Mouse (Mus musculus) heart, adult 8-10 months (tissue): Measurements from ENCODE around the gene Xndc1. TPM values are rescaled to one million over a fixed set of nuclear protein-coding genes. Genes with fewer than 3 reads are reported as not detected.

Experiments used
- total RNA-seq, 4 experiments: library from RNA; stranded (reverse); gene quantifications; 2 replicates each; pipeline ENCODE4 v1.2.4; 2022

Xndc1 gene
- total RNA-seq, 4 experiments from 2014 or later: 4.9 to 8.4 (median 6.2) TPM

Other genes with a start within 250 kb of the Xndc1 start
- under 1 TPM in 2 of 4 experiments, not detected in 2; 0.22 to 0.37 TPM for gene Phox2a, start 247.2 kb upstream of the Xndc1 start, total RNA-seq
- 100 to 1,000 TPM; 174 to 207 (median 187) TPM for gene Inppl1, start 227.3 kb upstream of the Xndc1 start, total RNA-seq
- 1 to 10 TPM; 3.1 to 5.9 (median 4.3) TPM for gene Folr2, start 208.3 kb upstream of the Xndc1 start, total RNA-seq
- gene Anapc15, start 201.8 kb upstream of the Xndc1 start, total RNA-seq: 10 to 100 TPM; 20.8 to 26.8 (median 24.9) TPM
- gene Folr1, start 194.7 kb upstream of the Xndc1 start, total RNA-seq: under 1 TPM in 1 of 4 experiments, not detected in 3; 0.44 TPM
- 100 to 1,000 TPM; 119 to 133 (median 122) TPM for gene Lamtor1, start 159.6 kb upstream of the Xndc1 start, total RNA-seq
- gene Tomt, start 159.2 kb upstream of the Xndc1 start, total RNA-seq: not detected
- 1 to 10 TPM; 4.3 to 6.2 (median 5.4) TPM for gene Lrrc51, start 131.6 kb upstream of the Xndc1 start, total RNA-seq
- gene Numa1, start 131.4 kb upstream of the Xndc1 start, total RNA-seq: 100 to 1,000 TPM in 2 of 4 experiments, 10 to 100 TPM in 2; 90.6 to 103 (median 98.5) TPM
- 10 to 100 TPM in 2 of 4 experiments, 1 to 10 TPM in 2; 7.1 to 15.8 (median 9.8) TPM for gene Il18bp, start 46.8 kb upstream of the Xndc1 start, total RNA-seq
- gene Rnf121, start within 50 bp of the Xndc1 start, total RNA-seq: 10 to 100 TPM; 19.4 to 25.8 (median 22.5) TPM
- 1 to 10 TPM in 2 of 4 experiments, under 1 TPM in 2; 0.47 to 1.1 (median 0.82) TPM for gene Xntrpc, start 202 bp downstream of the Xndc1 start, total RNA-seq
- under 1 TPM in 2 of 4 experiments, not detected in 2; 0.11 to 0.87 TPM for gene Trpc2, start 17.6 kb downstream of the Xndc1 start, total RNA-seq
- 100 to 1,000 TPM; 301 to 387 (median 344) TPM for gene Art1, start 36.2 kb downstream of the Xndc1 start, total RNA-seq
- gene Art5, start 44.0 kb downstream of the Xndc1 start, total RNA-seq: 10 to 100 TPM; 15.4 to 33.2 (median 23.0) TPM
- not detected for gene Chrna10, start 51.3 kb downstream of the Xndc1 start, total RNA-seq
- gene Nup98, start 144.7 kb downstream of the Xndc1 start, total RNA-seq: 10 to 100 TPM; 31.6 to 34.8 (median 32.8) TPM
- 10 to 100 TPM; 62.6 to 83.1 (median 73.8) TPM for gene Pgap2, start 144.7 kb downstream of the Xndc1 start, total RNA-seq
- 10 to 100 TPM; 17.5 to 20.1 (median 19.2) TPM for gene Rhog, start 190.5 kb downstream of the Xndc1 start, total RNA-seq
- 10 to 100 TPM; 21.9 to 25.1 (median 24.0) TPM for gene Stim1, start 202.3 kb downstream of the Xndc1 start, total RNA-seq